In the genomic region with DNA sequence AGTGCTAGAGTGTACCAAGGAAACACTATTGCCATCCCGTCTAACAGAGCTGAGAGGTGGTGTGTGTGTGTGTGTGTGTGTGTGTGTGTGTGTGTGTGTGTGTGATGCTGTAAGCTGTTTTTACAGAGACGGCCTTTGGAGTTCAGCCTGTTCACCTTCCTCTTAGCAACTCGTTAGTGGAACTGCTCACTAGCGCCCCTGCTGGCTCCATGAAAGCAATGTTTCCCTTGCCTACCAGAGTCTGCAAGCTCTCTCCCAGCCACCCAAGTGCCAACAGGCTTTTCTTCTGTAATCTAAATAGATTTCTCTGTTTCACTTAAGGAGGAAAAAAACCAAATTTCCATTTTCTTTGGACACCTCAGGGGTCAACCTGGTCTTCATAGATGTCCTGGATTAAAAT, we compare ENCODE assay signal across 10 mouse cellular contexts.
A peak's percentile ranks its signal among the peaks of the same experiment; 100 is the strongest.
DNase-seq lines count a peak whose midpoint lies in the region; TF ChIP-seq lines count a peak whose summit lies in the region.
"Had no signal": no experiment of that assay in that cellular context is flagged by ENCODE, and none has a peak within 500 bp of the region (broad histone marks: within the 10 kb centered on the region; RNA-seq: fewer than 3 reads in every experiment).

No protein-coding gene starts in this region.

- TF ChIP-seq CTCF in cerebellum, adult 2 months (IDR thresholded peaks at IDR 0.05; ENCODE audit: borderline replicate concordance, insufficient read depth, low read depth, low read length): peak; percentile 50; the same call in 1 of the 2 replicates

- 24% methylated on average over 4 of the region's 4 CpGs for WGBS in cerebellum, adult 2 months

- no peaks in the 10 kb centered on the region for H3K4me1 ChIP-seq in cerebellum, adult 2 months (ENCODE audit: control insufficient read depth, insufficient read depth, low read length)
- H3K4me1 ChIP-seq: hindbrain, embryonic 15.5 days had no signal

- DNase-seq in cerebellum, adult 2 months: peak in 1 of 2 experiments; percentile 1
- DNase-seq in cerebellum, adult 9-11 months: no peak
- peak; percentile 66 for DNase-seq in left cerebral cortex, postnatal 4 days
- no peak for DNase-seq in left cerebral cortex, adult 11 months (ENCODE audit: low spot score)
- DNase-seq in brain, adult 2 months (ENCODE audit: low read depth, low spot score): peak; percentile 78
- peak; percentile 2 for DNase-seq in kidney, postnatal 14 days
- peak; percentile 57 for DNase-seq in testis, postnatal 10 days (ENCODE audit: low spot score)
- DNase-seq in gastrocnemius, adult 18-20 months (ENCODE audit: low spot score): no peak

- no peak for TF ChIP-seq POLR2A in cerebellum, adult 2 months (IDR thresholded peaks at IDR 0.05; ENCODE audit: borderline replicate concordance, insufficient read depth, low read length)

- intact Hi-C loops in left cerebral cortex, postnatal 4 days (cut with DNase I): no loop called here

- H3K27ac ChIP-seq in cerebellum, adult 2 months (ENCODE audit: insufficient read depth, low read length): no peak overlapping the region
- H3K27ac ChIP-seq: hindbrain, embryonic 15.5 days had no signal

- no peak overlapping the region for H3K4me3 ChIP-seq in cerebellum, adult 2 months (replicated peaks; ENCODE audit: insufficient read depth, low read depth, low read length)
- H3K4me3 ChIP-seq: hindbrain, embryonic 15.5 days; myocyte had no signal

- no peaks in the 10 kb centered on the region for H3K27me3 ChIP-seq in cerebellum, adult 2 months (ENCODE audit: control insufficient read depth, insufficient read depth, low read length)
- H3K27me3 ChIP-seq: hindbrain, embryonic 15.5 days had no signal

Comparison
In these comparisons a context has a peak if more than half of its experiments do, and no peak if none do; other contexts are left out.
1. DNase-seq: peak in left cerebral cortex, postnatal 4 days (single experiment), brain, adult 2 months (single experiment), kidney, postnatal 14 days (single experiment) and testis, postnatal 10 days (single experiment); none in cerebellum, adult 9-11 months (single experiment), left cerebral cortex, adult 11 months (single experiment) and gastrocnemius, adult 18-20 months (single experiment).